In genomic region chr12:44947823-44948222, GRCm38 (mm10) we compare ENCODE assay signal across 20 mouse cellular contexts.
"Had no signal": no experiment of that assay in that cellular context is flagged by ENCODE, and none has a peak within 500 bp of the region (broad histone marks: within the 10 kb centered on the region; RNA-seq: fewer than 3 reads in every experiment).

No protein-coding gene starts in this region.

- ATAC-seq: intestine, postnatal 0 days; liver, embryonic 12.5 days; midbrain, embryonic 16.5 days had no signal

- H3K4me3 ChIP-seq: limb, embryonic 10.5 days; limb, embryonic 13.5 days; liver, embryonic 12.5 days; liver, embryonic 15.5 days; midbrain, embryonic 12.5 days; myocyte; neural tube, embryonic 13.5 days; stomach, embryonic 15.5 days had no signal

- H3K9me3 ChIP-seq: limb, embryonic 10.5 days; limb, embryonic 13.5 days; liver, embryonic 12.5 days; liver, embryonic 15.5 days; midbrain, embryonic 12.5 days; neural tube, embryonic 13.5 days; stomach, embryonic 15.5 days had no signal

- H3K4me2 ChIP-seq: limb, embryonic 13.5 days; liver, embryonic 12.5 days; liver, embryonic 15.5 days; midbrain, embryonic 12.5 days; neural tube, embryonic 13.5 days; stomach, embryonic 15.5 days had no signal

- H3K36me3 ChIP-seq: limb, embryonic 10.5 days; limb, embryonic 13.5 days; liver, embryonic 12.5 days; liver, embryonic 15.5 days; midbrain, embryonic 12.5 days; neural tube, embryonic 13.5 days; stomach, embryonic 15.5 days had no signal

- H3K27ac ChIP-seq: kidney, postnatal 0 days; limb, embryonic 10.5 days; limb, embryonic 13.5 days; liver, embryonic 12.5 days; liver, embryonic 15.5 days; midbrain, embryonic 12.5 days; neural tube, embryonic 13.5 days; stomach, embryonic 15.5 days had no signal

- H3K27me3 ChIP-seq: limb, embryonic 13.5 days; liver, embryonic 12.5 days; liver, embryonic 15.5 days; midbrain, embryonic 12.5 days; neural tube, embryonic 13.5 days; stomach, embryonic 15.5 days had no signal

- H3K9ac ChIP-seq: limb, embryonic 13.5 days; liver, embryonic 12.5 days; liver, embryonic 15.5 days; midbrain, embryonic 12.5 days; neural tube, embryonic 13.5 days; stomach, embryonic 15.5 days had no signal

- H3K4me1 ChIP-seq: limb, embryonic 10.5 days; liver, embryonic 12.5 days; liver, embryonic 15.5 days; midbrain, embryonic 12.5 days; neural tube, embryonic 13.5 days; stomach, embryonic 15.5 days had no signal

- DNase-seq: kidney, adult 2 months; kidney, postnatal 25 days; lung, adult 2 months; lung, postnatal 14 days; lung, postnatal 4 days; retina, postnatal 1 day; right cerebral cortex, postnatal 25 days; spleen, adult 18-20 months; thymus, postnatal 25 days had no signal
